Mouse (Mus musculus): ENCODE measurements around the gene Aurkb.
"Not testable (repeated sequence)": the region's sequence is repeated elsewhere in the genome, so short reads cannot be mapped to it uniquely, and the experiment has no call there.

Aurkb gene

DNA sequence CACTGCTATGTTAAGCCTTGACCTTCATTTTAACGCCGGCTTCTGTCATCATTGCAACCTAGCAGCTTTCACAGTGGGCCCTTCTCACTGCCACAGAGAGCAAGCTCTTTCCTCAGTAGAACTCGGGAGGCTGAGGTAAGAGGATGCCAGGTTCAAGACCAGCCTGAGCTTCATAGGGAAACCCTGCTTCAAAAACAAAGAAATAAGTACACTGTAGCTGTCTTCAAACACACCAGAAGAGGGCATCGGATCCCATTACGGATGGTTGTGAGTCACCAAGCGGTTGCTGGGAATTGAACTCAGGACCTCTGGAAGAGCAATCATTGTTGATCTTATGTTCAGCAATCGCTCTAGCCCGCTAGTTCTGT, 35.4 kb downstream of the Aurkb start:
- no peak for DNase-seq (ENCODE audit: low read depth, low spot score)

DNA sequence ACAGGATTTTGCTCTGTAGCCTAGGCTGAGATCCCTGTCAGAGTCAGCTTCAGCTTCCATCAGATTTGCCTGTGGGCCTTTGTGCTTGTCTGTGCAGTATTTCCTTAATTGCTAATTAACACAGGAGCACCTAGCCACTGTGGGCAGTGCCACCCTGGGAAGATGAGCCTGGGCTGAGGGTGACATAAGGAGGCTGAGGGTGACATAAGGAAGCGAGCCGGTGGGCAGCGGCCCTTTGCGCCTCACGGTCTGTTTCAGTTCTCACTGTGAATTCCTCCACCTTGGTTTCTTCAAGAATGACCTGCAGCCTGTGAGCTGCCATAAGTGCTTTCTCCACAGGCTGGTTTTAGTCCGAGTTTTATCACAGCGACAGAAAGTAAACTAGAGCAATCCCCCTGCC, 36.2 kb downstream of the Aurkb start:
- DNase-seq (ENCODE audit: low read depth, low spot score): no peak

DNA sequence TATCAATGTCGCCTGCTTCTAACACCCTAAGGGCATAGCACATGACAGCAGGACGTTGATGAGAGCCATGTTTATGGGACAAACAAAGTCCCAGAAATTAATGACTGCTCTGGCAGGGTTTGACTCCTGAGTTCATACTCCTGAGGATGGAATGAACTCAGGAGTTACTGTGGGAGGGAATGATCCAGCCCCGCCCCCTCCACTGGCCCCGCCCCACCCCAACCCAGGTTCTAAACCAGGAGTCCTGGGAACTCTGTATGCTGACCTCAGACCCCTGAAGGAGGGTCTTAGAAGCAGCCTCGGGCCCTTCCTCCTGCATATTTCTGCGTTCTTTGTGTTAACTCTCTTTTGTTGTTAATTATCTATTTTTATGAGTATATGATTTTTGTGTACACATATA, 40.2 kb downstream of the Aurkb start:
- no peak for DNase-seq (ENCODE audit: low read depth, low spot score)

DNA sequence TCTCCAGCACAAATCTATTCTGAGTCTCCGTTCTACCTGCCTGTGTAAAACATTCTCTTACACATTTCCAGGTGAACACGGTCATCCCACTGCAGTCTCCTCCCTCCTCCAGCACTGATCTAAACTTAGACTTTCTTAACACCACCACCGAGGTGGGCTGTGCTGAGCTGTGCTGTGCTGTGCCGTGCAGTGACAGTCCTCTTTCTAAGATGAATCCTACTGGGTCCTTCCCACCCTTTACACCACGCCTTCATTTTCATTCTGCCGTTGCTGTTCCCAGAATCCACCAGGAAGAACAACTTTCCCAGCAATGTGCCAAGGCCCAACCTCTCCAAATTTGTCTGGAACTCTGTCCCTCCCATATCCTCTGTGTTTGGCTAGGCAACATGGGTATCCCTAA, 40.9 kb downstream of the Aurkb start:
- DNase-seq (ENCODE audit: low read depth, low spot score): peak; percentile 89

DNA sequence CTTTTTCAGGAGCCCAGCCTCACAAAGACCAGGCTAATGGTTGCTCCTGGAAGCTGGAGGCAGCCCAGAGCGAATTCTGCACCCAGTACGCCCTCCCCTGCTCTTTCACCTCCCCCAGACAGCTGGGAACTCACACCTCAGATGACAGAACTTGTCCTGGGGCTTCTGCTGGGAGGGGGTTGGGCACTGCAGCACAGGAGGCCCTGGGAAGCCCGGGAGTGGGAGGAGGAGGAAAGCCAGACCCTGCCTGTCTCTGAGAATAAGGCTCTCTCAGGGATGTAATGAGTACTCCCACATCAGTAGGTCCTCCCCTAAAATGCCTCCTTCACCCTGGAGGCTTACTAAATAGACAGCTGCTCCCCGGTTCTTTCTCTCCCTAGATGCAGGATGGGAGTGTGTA, 41.6 kb downstream of the Aurkb start:
- DNase-seq (ENCODE audit: low read depth, low spot score): peak; percentile 84

DNA sequence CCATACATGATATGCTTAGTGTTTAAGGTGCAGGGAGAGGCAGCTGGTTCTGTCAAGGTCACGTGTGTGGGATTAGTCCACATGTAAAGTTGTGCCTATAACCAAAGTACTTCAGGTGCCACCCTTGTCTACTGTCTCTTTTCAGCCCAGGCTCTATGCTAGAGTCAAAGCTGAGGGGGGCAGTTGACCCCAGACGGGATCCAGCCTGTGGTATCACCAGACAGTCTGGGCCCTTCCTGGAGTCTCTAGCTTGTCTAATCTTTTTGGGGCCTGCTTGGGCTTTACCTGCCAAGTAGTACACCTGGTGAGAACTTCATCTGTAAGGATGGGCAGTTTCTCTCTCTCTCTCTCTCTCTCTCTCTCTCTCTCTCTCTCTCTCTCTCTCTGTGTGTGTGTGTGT, 42.1 kb downstream of the Aurkb start:
- DNase-seq (ENCODE audit: low read depth, low spot score): no peak

DNA sequence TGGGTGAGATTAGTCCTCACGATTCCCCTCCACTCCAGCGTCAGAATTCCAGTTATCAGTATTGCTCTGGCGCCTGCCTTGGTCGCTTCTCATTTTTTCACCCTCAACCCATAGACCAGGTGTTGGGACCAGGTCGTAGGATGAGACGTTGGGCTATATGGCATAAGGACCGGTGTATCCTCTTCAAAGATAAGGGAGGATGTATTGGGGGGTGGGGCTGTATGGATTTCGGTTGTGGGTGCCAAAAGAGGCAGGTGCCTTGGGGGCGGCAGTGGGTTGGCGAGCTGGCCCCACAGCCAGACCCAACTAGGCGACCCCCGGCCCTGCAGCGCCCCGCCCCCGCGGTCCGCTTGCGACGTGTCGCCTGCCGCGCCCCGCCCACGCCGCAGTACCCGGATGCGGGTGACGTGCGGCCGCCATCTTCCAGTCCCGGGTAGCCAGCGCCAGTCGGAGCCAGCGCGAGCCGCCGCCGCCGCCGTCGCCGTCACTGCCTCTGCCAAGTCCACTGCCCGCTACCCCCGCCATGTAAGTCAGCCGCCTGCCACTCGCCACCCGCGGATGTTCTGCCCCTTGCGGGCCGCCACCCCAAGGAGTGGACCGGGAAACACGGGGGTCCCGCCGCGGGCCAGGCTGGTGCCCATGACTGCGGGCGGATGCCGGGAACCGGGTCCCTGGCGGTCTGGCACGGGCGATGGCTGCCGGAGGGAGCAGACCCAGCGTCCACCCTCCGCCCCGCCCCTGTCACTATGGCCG, 42.8 kb downstream of the Aurkb start, which contains the start of gene Vamp2:
TSS of gene Vamp2 (plus strand) at position 388 of the 753 bp plus-strand sequence.
- DNase-seq (ENCODE audit: low read depth, low spot score): peak; percentile 94

DNA sequence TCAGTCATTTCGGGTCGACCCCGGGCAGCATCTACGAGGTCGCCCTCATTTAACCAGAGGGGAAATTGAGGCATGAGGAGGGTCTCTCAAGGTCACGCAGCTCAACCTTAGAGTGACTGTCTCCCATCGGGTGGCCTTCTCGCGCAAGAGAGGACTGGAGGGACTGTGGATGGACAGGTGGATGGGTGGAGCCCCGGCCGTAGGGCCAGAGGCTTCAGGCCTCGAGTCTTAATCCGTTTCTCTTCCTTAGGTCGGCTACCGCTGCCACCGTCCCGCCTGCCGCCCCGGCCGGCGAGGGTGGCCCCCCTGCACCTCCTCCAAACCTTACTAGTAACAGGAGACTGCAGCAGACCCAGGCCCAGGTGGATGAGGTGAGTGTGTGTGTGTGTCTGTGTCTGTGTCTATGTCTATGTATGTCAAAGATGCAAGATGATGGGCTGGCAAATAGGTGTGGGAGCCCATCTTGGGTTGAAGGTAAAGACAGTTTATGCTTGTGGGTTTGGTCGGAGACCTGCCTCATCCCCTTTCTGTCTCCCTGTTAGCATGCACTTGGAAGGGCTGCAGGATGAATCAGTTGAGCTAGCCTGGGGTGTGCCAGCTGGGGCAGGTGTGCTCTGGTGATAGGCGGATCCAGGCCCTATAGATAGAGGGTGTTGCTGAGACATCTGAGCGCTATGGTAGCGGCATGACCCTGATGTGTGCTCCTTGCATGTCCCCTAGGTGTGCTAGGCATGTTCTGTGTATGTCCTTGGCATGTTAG, 43.6 kb downstream of the Aurkb start:
- peak; percentile 53 for DNase-seq (ENCODE audit: low read depth, low spot score)

DNA sequence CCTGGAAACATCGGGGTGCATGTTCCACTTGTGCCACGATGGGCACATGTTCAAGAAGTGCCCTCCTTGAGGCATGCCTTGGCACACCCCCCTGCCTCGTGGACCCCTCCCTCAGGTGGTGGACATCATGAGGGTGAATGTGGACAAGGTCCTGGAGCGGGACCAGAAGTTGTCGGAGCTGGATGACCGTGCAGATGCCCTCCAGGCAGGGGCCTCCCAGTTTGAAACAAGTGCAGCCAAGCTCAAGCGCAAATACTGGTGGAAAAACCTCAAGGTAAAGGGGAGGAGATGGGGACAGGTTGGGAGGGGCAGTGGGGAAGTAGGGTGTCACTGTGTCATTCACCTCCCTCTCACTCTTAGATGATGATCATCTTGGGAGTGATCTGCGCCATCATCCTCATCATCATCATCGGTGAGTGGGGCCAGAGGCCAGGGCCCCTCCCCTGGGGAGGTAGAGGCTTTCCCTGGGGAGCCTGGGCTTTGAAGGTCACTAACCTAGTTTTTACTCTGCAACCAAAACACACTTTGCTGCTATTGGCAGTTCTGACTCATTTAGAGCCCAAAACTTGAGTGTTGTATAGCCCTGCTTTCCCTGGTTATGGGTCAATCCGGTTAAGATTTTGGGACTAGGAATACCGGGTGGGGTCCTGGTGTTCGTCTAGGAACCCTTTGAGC, 44.3 kb downstream of the Aurkb start:
- DNase-seq (ENCODE audit: low read depth, low spot score): no peak

DNA sequence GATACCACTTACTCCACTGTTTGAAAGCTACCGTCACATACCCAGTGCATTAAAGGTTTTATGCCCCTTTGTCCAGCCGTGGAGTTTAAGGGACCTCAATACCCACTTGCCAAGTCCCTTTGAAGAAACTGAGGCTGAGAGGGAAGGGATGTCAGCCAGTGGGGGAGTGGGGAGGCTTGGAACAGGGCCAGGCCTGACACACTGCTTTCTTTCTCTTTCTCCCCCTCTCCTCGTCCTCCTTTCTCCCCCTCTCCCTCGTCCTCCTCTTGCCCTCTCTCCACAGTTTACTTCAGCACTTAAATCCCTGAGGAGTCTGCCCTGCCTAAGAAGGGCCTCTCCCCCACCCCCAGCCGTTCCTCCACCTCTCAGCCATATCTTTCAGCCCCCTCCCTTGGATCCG, 44.9 kb downstream of the Aurkb start:
- DNase-seq (ENCODE audit: low read depth, low spot score): no peak

DNA sequence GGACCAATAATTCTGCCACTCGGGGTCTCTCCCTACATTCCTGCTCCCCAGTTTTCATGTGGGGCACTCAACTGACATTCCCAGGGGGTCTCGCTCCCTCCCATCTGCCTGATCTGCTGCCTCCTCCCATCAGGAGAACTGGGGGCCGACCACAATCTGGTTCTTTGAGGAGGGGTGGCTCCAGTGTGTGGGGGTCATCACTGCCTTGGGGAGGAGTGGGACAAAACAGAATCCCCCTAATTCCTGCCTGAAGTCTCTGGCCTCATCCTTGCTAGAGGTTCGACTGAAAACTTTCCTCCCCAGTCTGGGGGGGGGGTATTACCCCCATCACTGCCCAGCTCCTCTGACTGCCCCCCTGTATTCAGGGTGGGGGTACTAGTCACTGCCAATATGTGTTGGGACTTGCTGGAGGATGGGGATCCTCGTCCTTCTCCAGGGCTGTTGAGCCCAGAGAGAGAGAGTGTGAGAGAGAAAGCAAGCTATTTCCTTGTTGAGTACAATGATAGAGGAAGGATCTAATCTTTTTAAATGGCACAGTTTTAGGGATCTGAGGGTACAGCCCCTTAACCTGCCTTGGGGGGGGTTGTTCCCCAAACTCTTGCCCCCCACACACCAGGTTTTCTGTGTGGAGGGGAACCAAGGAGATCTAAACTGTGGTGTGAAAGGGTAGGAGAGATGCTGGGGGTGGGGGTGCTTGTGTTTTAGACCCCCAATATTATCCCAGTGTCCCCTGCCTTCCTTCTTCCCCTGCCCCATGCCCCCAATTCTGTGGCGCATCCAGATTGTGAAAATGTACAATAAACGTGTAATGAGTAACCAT, 46.3 kb downstream of the Aurkb start:
- DNase-seq (ENCODE audit: low read depth, low spot score): no peak

DNA sequence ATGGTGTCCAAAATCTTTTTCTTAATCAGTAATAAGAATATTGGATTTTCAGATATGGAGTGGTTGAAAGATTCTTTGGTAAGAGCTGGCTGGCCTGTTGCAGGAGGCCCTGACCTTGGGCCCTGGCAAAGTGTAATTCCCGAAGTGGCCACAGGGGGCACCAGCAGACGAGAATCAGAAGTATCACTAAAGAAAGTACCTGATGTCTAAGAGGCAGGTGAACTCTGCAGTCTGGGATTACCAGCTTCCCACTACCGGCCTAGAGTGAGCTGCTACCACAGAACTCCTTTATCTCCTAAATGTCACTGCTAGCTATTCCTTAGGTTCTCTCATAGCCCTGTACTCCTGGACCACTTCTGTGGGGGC, 46.9 kb downstream of the Aurkb start:
- peak; percentile 83 for DNase-seq (ENCODE audit: low read depth, low spot score)

DNA sequence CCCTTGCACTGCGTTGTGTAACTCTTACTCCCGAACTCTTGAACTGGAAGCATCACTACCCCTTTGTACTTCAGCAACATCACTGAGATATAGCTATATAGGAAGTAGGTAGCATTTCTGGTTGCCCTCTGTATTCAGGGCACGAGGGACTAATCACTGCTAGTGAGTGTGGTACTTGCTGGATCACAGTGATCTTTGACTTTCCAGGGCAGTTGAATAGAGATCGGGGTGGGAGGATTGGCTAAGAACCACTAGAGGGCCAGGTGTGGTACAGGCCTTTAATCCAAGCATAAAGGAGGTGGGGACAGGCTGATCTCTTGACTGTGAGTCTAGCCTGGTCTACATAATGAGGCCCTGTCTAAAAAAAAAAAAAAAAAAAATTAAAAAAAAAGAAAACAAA, 47.4 kb downstream of the Aurkb start:
- DNase-seq (ENCODE audit: low read depth, low spot score): no peak

DNA sequence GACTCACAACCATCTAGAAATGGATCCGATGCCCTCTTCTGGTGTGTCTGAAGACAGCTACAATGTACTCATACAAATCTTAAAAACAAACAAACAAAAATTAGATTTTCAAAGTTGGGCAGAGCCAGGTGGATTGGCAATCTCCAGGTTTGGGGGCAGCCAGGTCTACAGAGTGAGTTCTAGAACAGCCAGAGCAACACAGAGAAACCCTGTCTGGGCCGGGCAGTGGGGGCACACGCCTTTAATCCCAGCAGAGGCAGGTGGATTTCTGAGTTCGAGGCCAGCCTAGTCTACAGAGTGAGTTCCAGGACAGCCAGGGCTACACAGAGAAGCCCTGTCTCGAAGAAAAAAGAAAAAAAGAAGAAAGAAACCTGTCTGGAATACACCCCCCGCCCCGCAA, 48.4 kb downstream of the Aurkb start:
- DNase-seq (ENCODE audit: low read depth, low spot score): not testable (repeated sequence)

DNA sequence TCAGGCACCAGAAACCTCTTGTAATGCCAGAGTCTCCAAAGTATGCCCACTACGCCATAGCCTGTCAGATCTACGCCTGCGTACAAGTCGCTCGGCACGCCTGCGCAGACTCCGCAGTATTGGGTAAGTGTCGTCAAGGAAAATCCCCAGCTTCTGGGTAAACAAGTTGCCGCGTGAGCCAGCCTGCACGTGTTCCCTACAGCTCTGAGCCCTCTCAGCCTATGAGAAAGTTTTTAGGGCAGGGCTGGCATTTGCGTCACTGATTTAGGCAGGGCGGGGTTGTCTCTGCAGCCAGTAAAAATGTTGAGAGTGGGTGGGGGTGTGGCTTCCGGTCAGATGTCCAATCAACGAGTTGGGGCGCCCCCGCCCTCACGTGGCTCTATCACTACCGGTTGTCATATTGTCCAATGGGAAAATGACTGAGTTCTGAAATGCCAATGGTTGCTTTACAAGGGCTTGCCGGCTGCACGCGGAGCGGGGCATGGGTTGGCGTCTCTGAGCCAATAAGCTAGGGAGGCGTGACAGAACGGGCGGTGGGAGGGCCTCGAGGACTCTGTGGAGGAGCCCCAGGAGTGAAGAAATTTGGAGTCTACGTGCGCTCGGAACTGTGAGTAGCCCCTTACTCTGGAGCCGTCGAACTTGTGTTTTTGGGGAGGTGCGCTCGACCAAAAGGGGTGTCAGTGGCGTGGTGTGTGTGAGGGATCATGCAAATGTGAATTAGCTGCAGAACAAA, 49.4 kb downstream of the Aurkb start, which contains the start of gene Per1:
TSS of gene Per1 (plus strand) at position 521 of the 733 bp plus-strand sequence.
- peak; percentile 100 for DNase-seq (ENCODE audit: low read depth, low spot score)

DNA sequence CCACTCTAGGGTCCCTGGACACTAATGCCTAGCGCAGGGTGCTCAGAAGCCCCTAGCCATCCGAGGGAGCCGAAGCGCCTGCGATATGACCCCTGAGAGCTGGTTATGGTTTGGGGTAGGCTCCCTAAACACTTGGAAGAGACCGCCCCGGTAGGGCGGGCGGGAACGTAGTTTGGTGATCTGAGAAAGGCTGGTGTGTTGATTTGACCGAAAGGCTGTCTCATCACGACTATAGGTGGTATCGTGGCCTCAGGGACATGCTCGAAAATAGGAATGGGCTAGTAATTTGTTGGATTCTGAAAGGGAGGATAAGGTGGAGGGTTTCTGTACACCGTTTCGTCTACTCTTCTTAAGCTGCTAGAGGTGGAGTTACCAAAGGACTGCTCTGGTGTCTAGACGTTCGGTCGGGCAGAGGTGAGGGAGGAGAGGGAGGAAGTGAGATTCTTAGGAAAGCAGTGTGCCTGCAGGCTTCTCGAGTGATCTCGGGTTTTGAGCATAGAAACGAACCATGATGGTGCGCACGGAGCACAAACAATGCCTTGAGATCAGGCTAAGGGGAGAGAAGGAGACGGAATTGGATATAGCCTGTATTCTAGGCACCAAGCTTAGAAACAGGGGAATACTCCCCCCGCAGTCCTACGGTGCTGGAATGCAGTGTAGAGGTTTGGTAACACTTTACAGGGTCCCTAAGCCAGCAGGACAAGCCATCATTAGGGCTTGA, 50.2 kb downstream of the Aurkb start:
- DNase-seq (ENCODE audit: low read depth, low spot score): peak; percentile 48

DNA sequence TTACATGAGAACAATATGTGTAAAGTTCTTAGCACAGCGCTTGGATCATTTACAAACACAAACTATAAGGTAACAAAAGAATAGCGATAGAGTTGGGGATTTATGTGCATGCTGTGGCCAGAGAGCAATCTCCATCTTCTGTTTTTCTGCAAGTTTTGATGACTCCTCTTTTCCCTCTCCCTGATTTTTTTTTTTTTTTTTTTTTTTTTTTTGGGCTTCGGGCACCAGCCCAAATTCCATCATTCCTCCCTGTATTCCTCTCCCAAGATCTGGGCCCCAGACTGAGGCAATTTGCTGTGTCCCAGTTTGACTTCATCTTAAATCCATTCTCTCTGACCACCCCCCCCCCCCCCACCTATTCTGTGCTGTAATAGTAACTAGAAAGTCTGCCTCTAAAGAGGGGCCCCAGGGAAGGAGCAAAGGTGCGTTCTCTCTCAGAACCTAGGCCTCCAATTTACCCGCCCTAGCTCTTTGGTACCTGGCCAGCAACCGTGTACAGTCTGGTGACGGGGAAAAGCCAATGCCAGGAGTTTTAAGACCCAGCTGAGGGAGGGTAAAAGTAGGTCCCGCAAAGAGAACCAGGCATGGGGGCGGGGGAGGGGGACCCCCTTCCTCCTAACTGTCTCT, 51.0 kb downstream of the Aurkb start:
- DNase-seq (ENCODE audit: low read depth, low spot score): no peak

DNA sequence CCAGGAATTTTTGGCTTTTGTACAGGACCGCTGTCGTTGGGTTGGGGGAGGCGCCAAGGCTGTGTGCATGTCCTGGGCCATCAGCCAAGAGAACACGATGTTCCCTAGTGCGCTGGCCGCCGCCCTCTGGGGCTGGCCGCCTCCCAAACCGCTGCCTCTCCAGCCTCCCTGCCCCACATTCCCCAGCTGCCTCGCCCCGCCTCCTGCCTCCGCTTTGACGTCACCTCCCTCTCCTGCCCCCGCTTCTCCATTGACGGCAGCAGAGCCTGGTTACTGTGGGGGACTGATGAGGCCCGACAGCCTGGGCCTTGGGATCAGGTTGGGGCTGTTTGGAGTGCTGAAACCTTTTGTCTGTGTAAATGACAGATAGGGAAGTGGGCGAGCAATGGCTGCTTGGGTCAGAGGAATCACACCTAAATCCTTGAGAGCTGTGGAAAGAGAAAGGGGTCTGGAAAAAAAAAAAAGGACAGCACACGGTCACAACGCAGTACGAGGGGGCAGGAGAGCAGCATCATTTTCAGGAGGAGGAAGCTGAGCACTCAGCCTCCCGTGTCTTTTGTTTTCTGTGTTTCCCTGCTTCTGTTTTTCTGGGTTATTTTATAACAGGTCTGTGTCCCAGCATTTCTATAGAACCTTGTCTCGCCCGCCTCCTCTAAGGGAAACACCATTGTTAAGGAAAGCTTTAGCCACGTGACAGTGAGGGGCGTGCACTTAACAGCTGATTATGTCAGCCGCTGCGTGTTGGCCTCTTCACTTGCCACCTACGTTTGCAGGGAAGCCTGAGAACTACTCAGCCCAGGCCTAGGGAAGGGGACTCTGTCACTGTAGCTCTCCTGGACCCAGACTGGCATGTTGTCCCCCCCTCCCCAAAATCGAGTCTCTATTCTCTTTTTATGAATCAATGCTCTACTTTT, 51.8 kb downstream of the Aurkb start:
- peak; percentile 97 for DNase-seq (ENCODE audit: low read depth, low spot score)
